Mouse (Mus musculus) erythroblast, embryonic 14.5 days (primary cell): Measurements from ENCODE around the gene Prr15l.

Source experiments
- GATA1 ChIP-seq: IDR thresholded peaks from 2 replicates; pipeline ENCODE4 v1.6.1; 2012; ENCODE audit warnings: low read length, inconsistent platforms, mixed read lengths
- TAL1 ChIP-seq: IDR thresholded peaks from 3 replicates; pipeline ENCODE4 v1.6.1; 2012; ENCODE audit warnings: low read length, inconsistent platforms, mixed read lengths

GRCm38 (mm10) chr11:96879359-96879758 lies 48.5 kb upstream of the Prr15l start:
- no peak for TF ChIP-seq GATA1
- TF ChIP-seq TAL1 = no peak
